Mouse (Mus musculus) gastrocnemius, postnatal 10 days (tissue): ENCODE results near the gene Frmd4a. TPM values are rescaled to one million over a fixed set of nuclear protein-coding genes. Genes with fewer than 3 reads are reported as not detected.

Source experiments
- DNase-seq: peaks from one replicate; pipeline ENCODE4 v3.0.0; 2021; ENCODE audit warnings: mixed read lengths
- total RNA-seq, 2 experiments: library from RNA; stranded (reverse); gene quantifications; 2 replicates each; pipeline ENCODE4 v1.2.3; 2021

Gene Frmd4a
- total RNA-seq, 2 experiments from 2014 or later = 22.1 to 28.3 TPM

GRCm38 (mm10) chr2:4290475-4290874, 273.0 kb downstream of the Frmd4a start:
- no peak for DNase-seq

- DNase-seq = no peak
These were observed 273.6 kb downstream of the Frmd4a start for GRCm38 (mm10) chr2:4291100-4291499.

- DNase-seq = no peak
These were observed 274.2 kb downstream of the Frmd4a start for GRCm38 (mm10) chr2:4291671-4292070.

GRCm38 (mm10) chr2:4293726-4294125, 276.2 kb downstream of the Frmd4a start:
- no peak for DNase-seq

GRCm38 (mm10) chr2:4295641-4296040, 278.1 kb downstream of the Frmd4a start:
- DNase-seq = no peak

GRCm38 (mm10) chr2:4296881-4297280, 279.4 kb downstream of the Frmd4a start:
- DNase-seq = no peak

GRCm38 (mm10) chr2:4298325-4299215, 281.1 kb downstream of the Frmd4a start:
- DNase-seq = peak; percentile 32

GRCm38 (mm10) chr2:4299593-4299992, 282.1 kb downstream of the Frmd4a start:
- no peak for DNase-seq

- DNase-seq = peak; percentile 20
These were observed 282.9 kb downstream of the Frmd4a start for GRCm38 (mm10) chr2:4300383-4300811.

GRCm38 (mm10) chr2:4300816-4301215, 283.3 kb downstream of the Frmd4a start:
- peak; percentile 17 for DNase-seq

- peak; percentile 11 for DNase-seq
These were observed 283.7 kb downstream of the Frmd4a start for GRCm38 (mm10) chr2:4301256-4301655.

GRCm38 (mm10) chr2:4301692-4302091, 284.2 kb downstream of the Frmd4a start:
- DNase-seq = no peak

GRCm38 (mm10) chr2:4302119-4302518, 284.6 kb downstream of the Frmd4a start:
- no peak for DNase-seq

GRCm38 (mm10) chr2:4307076-4307475, 289.6 kb downstream of the Frmd4a start:
- no peak for DNase-seq

- DNase-seq = no peak
These were observed 297.0 kb downstream of the Frmd4a start for GRCm38 (mm10) chr2:4314545-4314944.

GRCm38 (mm10) chr2:4316589-4316988, 299.1 kb downstream of the Frmd4a start:
- no peak for DNase-seq

- DNase-seq = no peak
These were observed 300.6 kb downstream of the Frmd4a start for GRCm38 (mm10) chr2:4318134-4318533.

- DNase-seq = no peak
These were observed 308.9 kb downstream of the Frmd4a start for GRCm38 (mm10) chr2:4326241-4327010.

- no peak for DNase-seq
These were observed 309.5 kb downstream of the Frmd4a start for GRCm38 (mm10) chr2:4327011-4327340.

GRCm38 (mm10) chr2:4332441-4332840, 314.9 kb downstream of the Frmd4a start:
- DNase-seq = no peak

GRCm38 (mm10) chr2:4334201-4334600, 316.7 kb downstream of the Frmd4a start:
- DNase-seq = peak; percentile 70

- no peak for DNase-seq
These were observed 317.4 kb downstream of the Frmd4a start for GRCm38 (mm10) chr2:4334936-4335335.

GRCm38 (mm10) chr2:4335881-4336280, 318.4 kb downstream of the Frmd4a start:
- DNase-seq = no peak
